Mouse (Mus musculus): Measurements from ENCODE around the gene Rrm1. TPM values are rescaled to one million over a fixed set of nuclear protein-coding genes. Genes with fewer than 3 reads are reported as not detected.
A peak's percentile ranks its signal among the peaks of the same experiment; 100 is the strongest.
"Not testable (repeated sequence)": the region's sequence is repeated elsewhere in the genome, so short reads cannot be mapped to it uniquely, and the experiment has no call there.

Gene Rrm1
- polyA plus RNA-seq, 1 experiment, result 123 TPM

DNA sequence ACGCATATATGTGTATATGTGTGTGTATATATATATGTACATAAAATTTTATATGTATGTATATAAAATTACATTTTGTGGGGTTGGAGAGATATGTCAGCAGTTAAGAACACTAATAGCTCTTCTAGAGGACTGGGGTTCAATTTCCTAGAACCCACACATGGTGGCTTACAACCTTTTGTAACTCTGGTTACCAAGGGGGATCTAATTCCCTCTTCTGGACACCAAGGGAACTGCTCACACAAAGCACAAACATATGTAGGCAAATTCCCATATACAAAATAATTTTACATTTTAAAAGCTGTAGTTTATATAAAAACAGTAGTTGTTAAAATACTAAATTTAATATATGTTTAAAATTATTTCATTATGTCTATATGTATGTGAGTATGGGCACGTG is 37.4 kb upstream of the Rrm1 start:
- no peaks in the 10 kb centered on the region for H3K79me2 ChIP-seq (ENCODE audit: control insufficient read depth, insufficient read depth)
- no peaks in the 10 kb centered on the region for H3K36me3 ChIP-seq (ENCODE audit: control insufficient read depth, insufficient read depth)
- H3K4me3 ChIP-seq (ENCODE audit: insufficient read depth, poor library complexity, severe bottlenecking), result no peak overlapping the region
- no peak overlapping the region for H3ac ChIP-seq (ENCODE audit: control insufficient read depth, insufficient read length, low read depth)
- H3K27me3 ChIP-seq (ENCODE audit: control insufficient read depth, insufficient read depth, insufficient read length), result no peaks in the 10 kb centered on the region
- no peak for TF ChIP-seq FOSL1 (IDR thresholded peaks at IDR 0.05; ENCODE audit: insufficient read depth, low read length, poor library complexity, severe bottlenecking)
- TF ChIP-seq CTCF (IDR thresholded peaks at IDR 0.05; ENCODE audit: control insufficient read depth, insufficient read depth, insufficient read length), result no peak
- TF ChIP-seq MAX (IDR thresholded peaks at IDR 0.05), result no peak
- no peak for TF ChIP-seq USF1 (IDR thresholded peaks at IDR 0.05; ENCODE audit: low read depth)
- no peak for TF ChIP-seq MYOG (IDR thresholded peaks at IDR 0.05; ENCODE audit: control insufficient read depth, extremely low read depth, insufficient read length)
- no peak for TF ChIP-seq MYOD1 (IDR thresholded peaks at IDR 0.05; ENCODE audit: control insufficient read depth, insufficient read length, low read depth)
- no peaks in the 10 kb centered on the region for H3K79me3 ChIP-seq (ENCODE audit: low read depth)

DNA sequence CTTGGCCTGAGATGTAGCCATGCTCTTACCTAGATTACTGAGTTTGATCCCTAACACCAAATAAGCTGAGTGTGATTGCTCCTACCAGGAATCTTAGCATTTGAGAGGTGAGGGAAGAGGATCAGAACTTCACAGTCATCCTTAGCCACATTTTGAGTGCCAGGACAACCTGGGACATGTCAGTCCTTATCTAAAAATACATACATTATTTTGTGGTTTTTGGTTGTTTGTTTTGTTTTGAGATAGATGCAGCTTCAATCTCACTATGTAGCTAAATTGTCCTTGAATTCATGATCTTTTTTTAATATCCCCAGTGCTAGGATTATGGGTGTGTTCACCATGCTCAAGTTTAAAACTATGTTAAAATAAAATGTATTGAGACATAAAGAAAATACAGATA is 34.1 kb upstream of the Rrm1 start:
- Histone ChIP-seq H3K79me3 (ENCODE audit: low read depth) (no peaks in the 10 kb centered on the region), H3K4me3 (ENCODE audit: insufficient read depth, poor library complexity, severe bottlenecking) (no peak overlapping the region), H3K79me2 (ENCODE audit: control insufficient read depth, insufficient read depth) (no peaks in the 10 kb centered on the region), H3ac (ENCODE audit: control insufficient read depth, insufficient read length, low read depth) (no peak overlapping the region), H3K36me3 (ENCODE audit: control insufficient read depth, insufficient read depth) (no peaks in the 10 kb centered on the region), H3K27me3 (ENCODE audit: control insufficient read depth, insufficient read depth, insufficient read length) (no peaks in the 10 kb centered on the region)
- no peak for TF ChIP-seq MYOG (IDR thresholded peaks at IDR 0.05; ENCODE audit: control insufficient read depth, extremely low read depth, insufficient read length)
- no peak for TF ChIP-seq MAX (IDR thresholded peaks at IDR 0.05)
- TF ChIP-seq MYOD1 (IDR thresholded peaks at IDR 0.05; ENCODE audit: control insufficient read depth, insufficient read length, low read depth), result no peak
- no peak for TF ChIP-seq CTCF (IDR thresholded peaks at IDR 0.05; ENCODE audit: control insufficient read depth, insufficient read depth, insufficient read length)
- TF ChIP-seq USF1 (IDR thresholded peaks at IDR 0.05; ENCODE audit: low read depth), result no peak
- TF ChIP-seq FOSL1 (IDR thresholded peaks at IDR 0.05; ENCODE audit: insufficient read depth, low read length, poor library complexity, severe bottlenecking), result no peak
- TF ChIP-seq CEBPB (IDR thresholded peaks at IDR 0.05; ENCODE audit: low read depth), result no peak

DNA sequence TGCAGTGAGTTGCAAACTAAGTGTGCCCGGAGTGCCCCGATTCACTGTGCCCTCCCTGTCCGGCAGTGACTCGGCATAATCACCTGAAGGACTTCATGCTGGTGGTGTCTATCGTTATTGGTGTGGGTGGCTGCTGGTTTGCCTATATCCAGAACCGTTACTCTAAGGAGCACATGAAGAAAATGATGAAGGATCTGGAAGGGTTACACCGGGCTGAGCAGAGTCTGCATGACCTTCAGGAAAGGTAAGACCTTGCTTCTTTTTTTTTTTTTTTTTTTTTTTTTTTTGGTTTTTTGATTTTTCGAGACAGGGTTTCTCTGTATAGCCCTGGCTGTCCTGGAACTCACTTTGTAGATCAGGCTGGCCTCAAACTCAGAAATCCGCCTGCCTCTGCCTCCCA is 26.2 kb upstream of the Rrm1 start:
- H3K27me3 ChIP-seq (ENCODE audit: control insufficient read depth, insufficient read depth, insufficient read length); H3K79me2 ChIP-seq (ENCODE audit: control insufficient read depth, insufficient read depth); H3ac ChIP-seq (ENCODE audit: control insufficient read depth, insufficient read length, low read depth): not testable (repeated sequence)

DNA sequence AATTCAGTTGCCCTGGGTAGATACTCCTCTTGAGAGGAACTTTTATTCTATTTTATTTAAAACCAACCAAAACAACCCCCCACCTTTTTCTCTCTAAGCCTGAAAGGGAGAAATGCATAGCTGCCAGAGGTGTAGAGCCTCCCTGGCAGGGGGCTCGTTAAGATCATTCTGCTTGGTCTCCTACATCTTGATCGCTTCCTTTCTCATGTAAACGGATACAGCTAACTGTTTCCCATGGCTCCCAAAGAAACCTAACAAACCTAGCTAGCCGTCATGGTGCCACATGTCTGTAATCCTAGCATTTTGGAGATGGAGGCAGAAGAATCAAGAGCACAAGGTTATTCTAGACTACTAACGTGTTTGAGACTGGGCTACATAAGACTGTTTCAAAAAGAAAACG is 25.7 kb upstream of the Rrm1 start:
- H3K36me3 ChIP-seq (ENCODE audit: control insufficient read depth, insufficient read depth), result no peaks in the 10 kb centered on the region
- no peaks in the 10 kb centered on the region for H3K79me2 ChIP-seq (ENCODE audit: control insufficient read depth, insufficient read depth)
- TF ChIP-seq MAX (IDR thresholded peaks at IDR 0.05) (no peak), CTCF (IDR thresholded peaks at IDR 0.05; ENCODE audit: control insufficient read depth, insufficient read depth, insufficient read length) (no peak), USF1 (IDR thresholded peaks at IDR 0.05; ENCODE audit: low read depth) (no peak), CEBPB (IDR thresholded peaks at IDR 0.05; ENCODE audit: low read depth) (no peak), MYOD1 (IDR thresholded peaks at IDR 0.05; ENCODE audit: control insufficient read depth, insufficient read length, low read depth) (no peak), FOSL1 (IDR thresholded peaks at IDR 0.05; ENCODE audit: insufficient read depth, low read length, poor library complexity, severe bottlenecking) (no peak), MYOG (IDR thresholded peaks at IDR 0.05; ENCODE audit: control insufficient read depth, extremely low read depth, insufficient read length) (no peak)
- no peaks in the 10 kb centered on the region for H3K27me3 ChIP-seq (ENCODE audit: control insufficient read depth, insufficient read depth, insufficient read length)
- H3ac ChIP-seq (ENCODE audit: control insufficient read depth, insufficient read length, low read depth), result no peak overlapping the region
- H3K79me3 ChIP-seq (ENCODE audit: low read depth), result no peaks in the 10 kb centered on the region
- H3K4me3 ChIP-seq (ENCODE audit: insufficient read depth, poor library complexity, severe bottlenecking), result no peak overlapping the region

More for the DNA sequence above, 26.2 kb upstream of the Rrm1 start:
- H3K36me3 ChIP-seq (ENCODE audit: control insufficient read depth, insufficient read depth); H3K4me3 ChIP-seq (ENCODE audit: insufficient read depth, poor library complexity, severe bottlenecking); H3K79me3 ChIP-seq (ENCODE audit: low read depth): not testable (repeated sequence)

DNA sequence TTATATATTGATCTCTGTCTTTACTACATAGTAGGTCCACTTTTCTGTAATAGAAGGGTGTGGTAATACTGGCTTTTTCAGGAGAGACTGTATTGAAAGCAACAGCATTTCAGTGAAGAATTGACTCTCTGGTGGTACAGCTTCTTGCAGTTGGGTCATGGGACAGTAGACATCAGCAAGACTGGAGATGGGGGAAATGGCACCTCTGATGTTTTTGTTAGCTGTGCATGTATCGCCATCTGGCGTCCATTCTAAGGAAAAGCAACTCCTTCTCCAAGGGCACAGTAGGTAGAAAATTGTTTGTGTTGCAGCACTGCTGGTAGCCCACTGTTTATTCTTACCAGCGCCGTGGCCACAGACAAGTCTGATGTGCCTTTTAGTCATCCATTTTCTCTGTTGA is 24.1 kb upstream of the Rrm1 start:
- Histone ChIP-seq H3K36me3 (ENCODE audit: control insufficient read depth, insufficient read depth) (no peaks in the 10 kb centered on the region), H3K79me2 (ENCODE audit: control insufficient read depth, insufficient read depth) (no peaks in the 10 kb centered on the region), H3K27me3 (ENCODE audit: control insufficient read depth, insufficient read depth, insufficient read length) (no peaks in the 10 kb centered on the region), H3K79me3 (ENCODE audit: low read depth) (no peaks in the 10 kb centered on the region), H3ac (ENCODE audit: control insufficient read depth, insufficient read length, low read depth) (no peak overlapping the region), H3K4me3 (ENCODE audit: insufficient read depth, poor library complexity, severe bottlenecking) (no peak overlapping the region)
- TF ChIP-seq MAX (IDR thresholded peaks at IDR 0.05) (no peak), CEBPB (IDR thresholded peaks at IDR 0.05; ENCODE audit: low read depth) (no peak), CTCF (IDR thresholded peaks at IDR 0.05; ENCODE audit: control insufficient read depth, insufficient read depth, insufficient read length) (peak; percentile 54)

DNA sequence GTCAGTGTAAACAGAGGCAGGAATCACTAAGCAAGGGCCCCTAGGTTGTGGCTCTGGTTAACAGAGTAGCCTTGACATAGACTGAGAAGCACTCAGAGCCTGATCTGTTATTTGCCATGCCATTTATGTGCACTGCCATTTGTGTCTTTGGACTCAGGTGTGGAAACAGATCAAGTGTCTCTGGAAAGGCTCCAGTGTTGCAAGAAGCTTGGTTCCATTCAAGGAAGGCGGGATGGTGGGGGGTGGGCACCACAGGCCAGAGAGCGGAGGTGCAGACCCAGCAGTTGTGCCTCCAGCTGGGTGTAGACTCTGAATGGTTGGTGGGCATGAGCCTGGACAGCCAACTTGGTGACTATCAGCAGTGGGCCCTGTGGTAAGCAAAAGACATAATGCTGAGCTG is 19.5 kb upstream of the Rrm1 start:
- Histone ChIP-seq H3K79me3 (ENCODE audit: low read depth) (no peaks in the 10 kb centered on the region), H3K4me3 (ENCODE audit: insufficient read depth, poor library complexity, severe bottlenecking) (no peak overlapping the region), H3K27me3 (ENCODE audit: control insufficient read depth, insufficient read depth, insufficient read length) (no peaks in the 10 kb centered on the region), H3K79me2 (ENCODE audit: control insufficient read depth, insufficient read depth) (no peaks in the 10 kb centered on the region), H3ac (ENCODE audit: control insufficient read depth, insufficient read length, low read depth) (no peak overlapping the region), H3K36me3 (ENCODE audit: control insufficient read depth, insufficient read depth) (no peaks in the 10 kb centered on the region)
- no peak for TF ChIP-seq MAX (IDR thresholded peaks at IDR 0.05)
- TF ChIP-seq FOSL1 (IDR thresholded peaks at IDR 0.05; ENCODE audit: insufficient read depth, low read length, poor library complexity, severe bottlenecking), result no peak
- TF ChIP-seq CEBPB (IDR thresholded peaks at IDR 0.05; ENCODE audit: low read depth), result no peak
- no peak for TF ChIP-seq MYOG (IDR thresholded peaks at IDR 0.05; ENCODE audit: control insufficient read depth, extremely low read depth, insufficient read length)
- no peak for TF ChIP-seq USF1 (IDR thresholded peaks at IDR 0.05; ENCODE audit: low read depth)
- no peak for TF ChIP-seq MYOD1 (IDR thresholded peaks at IDR 0.05; ENCODE audit: control insufficient read depth, insufficient read length, low read depth)
- no peak for TF ChIP-seq CTCF (IDR thresholded peaks at IDR 0.05; ENCODE audit: control insufficient read depth, insufficient read depth, insufficient read length)

Data from C2C12 (cell line).